Mouse (Mus musculus) testis, adult 2 months (tissue): ENCODE data around the gene Stat2.

Source experiments
- CTCF ChIP-seq: fragments of 200-500 bp; IDR thresholded peaks from 2 replicates; pipeline ENCODE4 v1.5.1; 2012; ENCODE audit warnings: low read depth, mild to moderate bottlenecking, inconsistent platforms, low read length, moderate library complexity; ENCODE audit not compliant: control insufficient read depth, insufficient read depth, insufficient replicate concordance
- POLR2A ChIP-seq: fragments of 200-500 bp; IDR thresholded peaks from 2 replicates; pipeline ENCODE4 v1.6.1; 2012; ENCODE audit warnings: low read depth, mild to moderate bottlenecking, inconsistent platforms, low read length, moderate library complexity; ENCODE audit not compliant: control insufficient read depth

DNA sequence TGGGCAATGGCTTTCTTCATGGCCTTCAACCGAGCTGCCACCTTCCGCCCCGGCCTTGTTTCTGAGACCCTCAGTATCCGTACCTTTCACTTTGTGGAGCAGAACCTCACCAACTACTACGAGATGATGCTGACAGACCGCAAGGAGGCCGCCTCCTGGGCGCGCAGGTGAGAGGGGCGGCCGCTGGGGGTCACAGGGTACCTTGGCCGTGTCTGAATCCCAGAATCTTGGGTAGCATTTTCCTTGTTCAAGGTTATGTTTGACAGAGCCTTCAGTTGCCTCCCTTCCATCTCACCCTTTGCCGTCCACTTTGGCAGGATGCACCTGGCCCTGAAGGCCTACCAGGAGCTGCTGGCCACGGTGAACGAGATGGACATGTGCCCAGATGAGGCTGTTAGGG, 26.2 kb upstream of the Stat2 start:
- TF ChIP-seq POLR2A (no peak), CTCF (no peak)
